Mouse (Mus musculus): ENCODE data around the gene 4933411K16Rik.

- TF ChIP-seq CEBPB (IDR thresholded peaks at IDR 0.05; ENCODE audit: insufficient read depth, poor library complexity, severe bottlenecking) (no peak), USF1 (IDR thresholded peaks at IDR 0.05; ENCODE audit: low read depth) (no peak), MYOD1 (IDR thresholded peaks at IDR 0.05; ENCODE audit: control insufficient read depth in 1 of 3, insufficient read length in 2 of 3, low read depth in 2 of 3) (no peak), POLR2A (IDR thresholded peaks at IDR 0.05; ENCODE audit: insufficient read length, low read depth) (no peak), E2F4 (IDR thresholded peaks at IDR 0.05; ENCODE audit: insufficient read depth) (no peak), MYOG (IDR thresholded peaks at IDR 0.05; ENCODE audit: control insufficient read depth in 1 of 3, insufficient read depth in 1 of 3, insufficient read length in 2 of 3, low read depth in 2 of 3) (no peak), POLR2AphosphoS2 (IDR thresholded peaks at IDR 0.05; ENCODE audit: insufficient read length, low read depth) (no peak), TCF12 (IDR thresholded peaks at IDR 0.05; ENCODE audit: insufficient read depth, poor library complexity, severe bottlenecking) (no peak)
Measured at GRCm38 (mm10) chr19:42026158-42026557, 25.9 kb upstream of the 4933411K16Rik start.

Data from myocyte (in vitro differentiated cells).